Mouse (Mus musculus) cerebellum, adult 9-11 months (tissue): ENCODE data around the gene Mapk12.

Experiments
- DNase-seq: peaks from one replicate; pipeline ENCODE4 v3.0.0; 2022

The Mapk12 gene

DNA sequence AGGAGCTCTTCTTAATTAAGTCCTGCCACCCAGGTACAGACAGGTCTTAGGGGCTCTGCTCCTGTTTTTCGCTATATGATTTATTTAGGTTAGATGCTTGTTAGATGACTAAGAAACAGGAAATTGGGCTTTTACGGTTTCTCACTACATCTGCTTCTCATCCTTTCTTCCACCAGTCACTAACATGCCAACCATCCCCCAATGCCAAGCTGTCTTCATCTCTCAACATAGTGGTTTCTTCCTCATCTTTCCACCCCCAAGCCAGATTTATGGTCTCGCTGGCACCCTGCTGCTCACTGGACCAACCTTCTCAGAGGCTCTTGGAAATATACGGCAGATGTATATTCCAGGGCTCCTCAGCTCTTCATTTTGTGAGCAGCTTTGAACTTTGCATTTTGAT lies 49.8 kb downstream of the Mapk12 start:
- no peak for DNase-seq

DNA sequence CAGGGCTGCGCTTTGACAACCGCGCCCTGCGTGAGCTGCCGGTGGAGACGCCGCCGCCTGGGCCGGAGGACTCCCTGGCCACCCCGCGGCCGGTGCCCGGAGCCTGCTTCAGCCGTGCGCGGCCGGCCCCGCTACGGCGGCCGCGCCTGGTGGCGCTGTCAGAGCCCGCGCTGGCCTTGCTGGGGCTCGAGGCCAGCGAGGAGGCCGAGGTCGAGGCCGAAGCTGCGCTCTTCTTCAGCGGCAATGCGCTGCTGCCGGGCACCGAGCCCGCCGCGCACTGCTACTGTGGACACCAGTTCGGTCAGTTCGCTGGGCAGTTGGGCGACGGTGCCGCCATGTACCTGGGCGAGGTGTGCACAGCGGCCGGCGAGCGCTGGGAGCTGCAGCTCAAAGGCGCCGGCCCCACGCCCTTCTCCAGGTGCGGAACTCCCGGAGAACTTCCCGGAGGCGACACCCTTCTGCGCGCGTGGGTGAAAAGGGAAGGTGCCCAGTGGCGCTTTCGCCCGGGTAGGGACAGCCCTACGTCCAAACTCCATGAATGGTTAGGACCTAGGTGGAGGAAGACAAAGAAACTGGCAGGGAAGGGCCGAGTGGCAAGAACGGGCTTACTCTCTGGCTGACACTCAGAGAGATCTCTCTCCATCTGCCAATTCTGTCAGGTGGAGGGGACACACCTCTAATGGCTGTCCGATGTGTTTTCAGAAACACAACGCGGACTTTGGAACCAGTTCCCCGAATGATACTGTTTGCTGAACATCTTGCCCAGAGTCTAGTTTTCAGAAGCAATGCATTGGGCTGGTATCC lies 51.1 kb downstream of the Mapk12 start:
- peak; percentile 67 for DNase-seq

DNA sequence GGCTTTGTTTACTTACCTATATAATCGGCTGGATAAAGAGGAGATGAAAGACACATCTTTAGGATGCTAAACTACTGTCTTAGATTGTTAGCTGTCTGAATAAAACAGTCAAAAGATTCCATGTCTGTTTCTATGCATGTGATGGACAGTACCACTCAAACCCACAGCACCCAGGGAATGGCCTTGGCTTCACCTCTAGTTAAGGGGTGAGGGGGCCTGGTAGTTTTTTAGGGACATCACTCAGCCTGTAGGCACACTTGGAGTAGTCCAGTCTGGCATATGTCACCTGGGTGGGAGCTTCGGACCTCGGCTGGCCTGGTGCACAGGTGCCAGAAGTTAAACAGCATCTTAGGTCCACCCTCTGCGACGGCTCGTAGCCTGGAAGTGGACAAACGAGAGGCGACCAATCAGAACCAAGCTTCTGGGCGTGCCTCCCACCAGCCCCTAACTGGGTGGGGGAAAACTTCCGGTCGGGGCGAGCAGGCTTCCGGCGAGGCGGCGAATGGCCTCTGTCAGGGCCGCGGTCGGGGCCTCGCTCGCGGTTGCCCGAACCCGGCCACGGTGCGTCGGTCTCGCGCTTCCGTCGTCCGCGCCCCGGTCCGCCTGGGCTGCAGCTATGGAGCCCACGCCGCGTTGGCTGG lies 51.8 kb downstream of the Mapk12 start, which contains the start of gene Selenoo:
Selenoo (plus strand) TSS at position 478 of the 641 bp plus-strand sequence.
- peak; percentile 94 for DNase-seq

DNA sequence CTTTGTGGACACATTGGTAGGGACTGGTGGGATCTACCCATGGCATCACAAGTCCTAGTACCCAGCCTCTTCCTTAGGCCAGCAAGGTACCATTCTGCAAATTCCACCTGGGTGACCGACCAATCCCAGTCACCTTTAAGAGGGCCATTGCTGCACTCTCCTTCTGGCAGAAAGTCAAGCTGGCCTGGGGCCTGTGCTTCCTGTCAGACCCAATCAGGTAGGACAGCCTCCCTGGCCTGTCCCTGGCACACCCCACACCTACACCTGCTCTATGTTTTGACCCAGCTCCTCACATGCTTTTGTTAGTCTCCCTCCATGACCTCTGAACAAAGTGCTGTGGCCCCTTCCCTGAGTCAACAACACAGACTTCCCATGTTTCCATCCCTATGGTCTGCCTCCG lies 55.7 kb downstream of the Mapk12 start:
- DNase-seq = peak; percentile 59

DNA sequence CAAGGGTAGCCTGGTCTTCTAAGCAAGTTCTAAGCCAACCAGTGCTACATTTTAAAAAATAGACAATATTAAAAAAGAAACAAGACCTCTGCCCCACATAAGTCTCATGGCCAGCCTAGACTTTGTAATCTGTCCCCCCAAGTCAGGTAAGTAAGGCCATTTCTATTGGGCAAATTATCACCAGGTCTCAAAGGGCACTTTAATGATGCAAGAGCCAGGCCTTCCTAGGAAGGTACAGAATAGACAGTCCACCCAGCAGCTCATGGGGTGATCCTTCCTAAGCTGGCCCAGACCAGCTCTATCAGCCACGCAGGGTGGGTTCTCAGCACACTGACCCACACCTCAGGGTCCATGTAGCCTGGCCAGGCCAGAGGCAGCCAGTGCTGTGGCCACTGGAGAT lies 56.6 kb downstream of the Mapk12 start:
- DNase-seq = no peak
